Mouse (Mus musculus): Measurements from ENCODE around the gene Pigc. TPM values are rescaled to one million over a fixed set of nuclear protein-coding genes. Genes with fewer than 3 reads are reported as not detected.

Gene Pigc
- polyA plus RNA-seq, 1 experiment from 2014 or later = 25.7 TPM

DNA sequence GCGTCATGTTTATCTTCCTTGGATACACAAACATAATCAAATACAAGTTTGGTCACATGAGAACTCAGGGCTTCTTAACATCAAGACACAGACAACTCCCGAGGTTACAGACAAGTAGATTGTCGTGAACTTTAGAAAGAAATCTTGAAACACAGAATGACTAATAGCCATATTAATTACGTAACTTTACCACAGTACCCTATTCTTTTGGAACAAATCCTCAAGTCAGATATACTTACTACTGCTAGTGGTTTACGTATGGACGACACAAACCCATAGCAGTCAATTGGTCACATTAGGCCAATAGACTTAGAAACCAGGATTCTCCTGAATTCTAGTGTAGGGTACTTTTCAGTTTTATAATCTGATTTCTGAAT lies 49.6 kb downstream of the Pigc start:
- H3K27me3 ChIP-seq = no peaks in the 10 kb centered on the region
- no peak for TF ChIP-seq CTCF (IDR thresholded peaks at IDR 0.05)
- CTCF ChIA-PET = interaction anchor here (0.7 to 1.8 kb wide), 4 partner anchors 11 to 295 kb away, joined by 3 to 9 read pairs (median 4); no protein-coding TSS in a partner anchor
- ATAC-seq (no peak), DNase-seq (ENCODE audit: low read depth, low spot score) (no peak)
- POLR2A ChIA-PET = no interaction called here
- in situ Hi-C loops (cut with MboI; ENCODE audit: low pct_unique_long_range_greater_than_20kb) = no loop called here

DNA sequence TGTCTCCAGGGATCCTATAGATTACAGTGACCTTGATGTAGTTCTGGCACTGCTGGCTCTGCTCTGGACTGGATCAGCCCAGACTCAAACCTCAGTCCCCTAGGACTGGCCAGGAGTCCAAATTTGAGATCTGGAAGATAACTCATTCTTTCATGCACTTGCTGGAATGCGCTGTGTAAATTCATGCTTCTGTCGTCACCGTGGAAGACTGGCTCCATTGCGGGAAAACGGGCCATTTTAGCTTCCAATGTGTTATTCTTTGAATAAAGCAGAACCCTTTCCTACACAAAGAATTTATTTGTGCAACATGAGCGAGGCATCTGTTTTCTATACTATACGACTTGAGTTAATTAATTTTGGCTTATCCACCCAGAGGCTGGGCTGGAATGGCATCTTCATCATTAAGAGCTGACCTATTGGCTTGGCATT lies 51.3 kb downstream of the Pigc start:
- ATAC-seq = no peak
- no peak for DNase-seq (ENCODE audit: low read depth, low spot score)
- CTCF ChIA-PET = interaction anchor here (1.2 kb wide), 1 partner anchor 9 kb away, joined by 4 read pairs; no protein-coding TSS in a partner anchor
- POLR2A ChIA-PET = no interaction called here
- no peak for TF ChIP-seq CTCF (IDR thresholded peaks at IDR 0.05)
- in situ Hi-C loops (cut with MboI; ENCODE audit: low pct_unique_long_range_greater_than_20kb) = no loop called here
- H3K27me3 ChIP-seq = no peaks in the 10 kb centered on the region

DNA sequence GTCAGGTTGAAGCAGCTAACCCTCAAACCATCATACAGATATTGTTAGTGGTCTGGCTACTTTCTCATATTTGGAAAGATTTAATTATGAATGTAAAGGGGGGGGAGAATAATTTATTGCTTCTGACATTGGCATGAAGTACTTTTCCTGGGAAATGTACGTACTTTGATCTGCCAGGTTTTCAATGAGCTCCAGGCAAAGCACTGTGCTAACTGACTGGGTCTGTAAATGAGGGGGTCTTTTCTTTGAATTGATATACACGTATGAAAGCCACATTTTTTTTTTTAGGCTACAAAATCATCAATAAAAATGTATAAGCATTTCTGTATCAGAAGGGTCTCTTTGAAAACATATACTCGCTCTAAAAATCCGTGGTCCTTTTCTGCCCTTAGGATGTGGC lies 51.8 kb downstream of the Pigc start:
- no peak for DNase-seq (ENCODE audit: low read depth, low spot score)
- CTCF ChIA-PET = interaction anchor here (1.2 kb wide), 1 partner anchor 8 kb away, joined by 4 read pairs; no protein-coding TSS in a partner anchor
- in situ Hi-C loops (cut with MboI; ENCODE audit: low pct_unique_long_range_greater_than_20kb) = no loop called here
- ATAC-seq = no peak
- POLR2A ChIA-PET = no interaction called here
- no peaks in the 10 kb centered on the region for H3K27me3 ChIP-seq
- TF ChIP-seq CTCF (IDR thresholded peaks at IDR 0.05) = no peak

Other genes with a start within 250 kb of the Pigc start
- not detected for gene Fasl, start 180.7 kb upstream of the Pigc start, polyA plus RNA-seq (2021)
- gene Suco, start 92.5 kb upstream of the Pigc start, polyA plus RNA-seq (2021) = 37.7 TPM
- gene 4930558K02Rik, start 10.4 kb downstream of the Pigc start, polyA plus RNA-seq (2021) = not detected

All from Patski (cell line).